Mouse (Mus musculus) macrophage (primary cell): Measurements from ENCODE around the gene Toporsl. TPM values are rescaled to one million over a fixed set of nuclear protein-coding genes. Genes with fewer than 3 reads are reported as not detected.
A peak's percentile ranks its signal among the peaks of the same experiment; 100 is the strongest.

Experiments
- H3K27ac ChIP-seq: fragments of 350-480 bp; formaldehyde crosslinking; 2 replicates; pipeline ENCODE4 v1.9.0; 2021
- H3K36me3 ChIP-seq: fragments of 350-480 bp; formaldehyde crosslinking; 2 replicates; pipeline ENCODE4 v1.9.0; 2021; ENCODE audit errors: inconsistent target
- H3K4me3 ChIP-seq: fragments of 350-480 bp; formaldehyde crosslinking; 2 replicates; pipeline ENCODE4 v1.9.0; 2021; ENCODE audit errors: inconsistent target
- H3K79me2 ChIP-seq: fragments of 350-480 bp; formaldehyde crosslinking; 2 replicates; pipeline ENCODE4 v1.9.0; 2021; ENCODE audit errors: inconsistent target
- WGBS: methylation state at CpG from one replicate; pipeline ENCODE4 v1.1.7; 2026; ENCODE audit warnings: inconsistent platforms; ENCODE audit not compliant: missing documents; 5-methylcytosine and 5-hydroxymethylcytosine counted together
- polyA plus RNA-seq: library from polyadenylated mRNA; stranded (reverse); fragments of 250-400 nt; gene quantifications from 3 replicates; pipeline ENCODE4 v1.2.4, GENCODE M21; 2018; ENCODE audit warnings: inconsistent platforms
- total RNA-seq, 78 experiments: library from RNA; depleted of rRNA; stranded (reverse); fragments of 250-400 nt; gene quantifications; 1 replicate in 9 of 78; 2 replicates in 24 of 78; 3 replicates in 43 of 78; 4 replicates in 2 of 78; pipeline ENCODE4 v1.2.4; 2018; ENCODE audit warnings: inconsistent platforms in 56 of 78

Toporsl gene
- total RNA-seq (2018; cell fraction: chromatin; rRNA removed): not detected
- not detected for total RNA-seq (2018; cell fraction: cytosol; rRNA removed)
- total RNA-seq (2018; cell fraction: nucleus; rRNA removed): not detected
- not detected in 3 replicates for polyA plus RNA-seq

GRCm38 (mm10) chr4:52595927-52596326, at the start of gene Toporsl:
Gene Toporsl (plus strand): TSS chr4:52596274.
- no peak within 1 kb of the TSS for H3K4me3 ChIP-seq
- no peak within 1 kb of the TSS for H3K27ac ChIP-seq
- no peaks in the 10 kb centered on the region for H3K36me3 ChIP-seq
- 75% methylated on average over 2 of the region's 2 CpGs for WGBS
- no peaks in the 10 kb centered on the region for H3K79me2 ChIP-seq

GRCm38 (mm10) chr4:52557672-52558071, 38.4 kb upstream of the Toporsl start:
- Histone ChIP-seq H3K27ac (no peak overlapping the region), H3K4me3 (no peak overlapping the region), H3K79me2 (no peaks in the 10 kb centered on the region), H3K36me3 (no peaks in the 10 kb centered on the region)
- 90% methylated on average over 1 of the region's 1 CpGs for WGBS

GRCm38 (mm10) chr4:52558080-52558479, 38.0 kb upstream of the Toporsl start:
- Histone ChIP-seq H3K79me2 (no peaks in the 10 kb centered on the region), H3K27ac (no peak overlapping the region), H3K4me3 (no peak overlapping the region), H3K36me3 (no peaks in the 10 kb centered on the region)
- WGBS: 41% methylated on average over 1 of the region's 1 CpGs

GRCm38 (mm10) chr4:52563859-52564258, 32.2 kb upstream of the Toporsl start:
- no peak overlapping the region for H3K4me3 ChIP-seq
- no peaks in the 10 kb centered on the region for H3K79me2 ChIP-seq
- no peaks in the 10 kb centered on the region for H3K36me3 ChIP-seq
- WGBS: 91% methylated on average over 1 of the region's 1 CpGs
- H3K27ac ChIP-seq: no peak overlapping the region

- Histone ChIP-seq H3K4me3 (no peak overlapping the region), H3K79me2 (no peaks in the 10 kb centered on the region), H3K36me3 (no peaks in the 10 kb centered on the region), H3K27ac (no peak overlapping the region)
- WGBS: 82% methylated on average over 6 of the region's 6 CpGs
Observed at GRCm38 (mm10) chr4:52586194-52586734, 9.8 kb upstream of the Toporsl start.

- no peak overlapping the region for H3K27ac ChIP-seq
- H3K79me2 ChIP-seq: no peaks in the 10 kb centered on the region
- 94% methylated on average over 4 of the region's 4 CpGs for WGBS
- no peak overlapping the region for H3K4me3 ChIP-seq
- H3K36me3 ChIP-seq: no peaks in the 10 kb centered on the region
Observed at GRCm38 (mm10) chr4:52593821-52594356, 2.2 kb upstream of the Toporsl start.

- H3K79me2 ChIP-seq: no peaks in the 10 kb centered on the region
- no peak overlapping the region for H3K4me3 ChIP-seq
- no peaks in the 10 kb centered on the region for H3K36me3 ChIP-seq
- H3K27ac ChIP-seq: no peak overlapping the region
- 91% methylated on average over 13 of the region's 13 CpGs for WGBS
Observed at GRCm38 (mm10) chr4:52594632-52595031, 1.4 kb upstream of the Toporsl start.

GRCm38 (mm10) chr4:52598180-52598881, 2.3 kb downstream of the Toporsl start:
- Histone ChIP-seq H3K79me2 (no peaks in the 10 kb centered on the region), H3K27ac (no peak overlapping the region), H3K36me3 (no peaks in the 10 kb centered on the region), H3K4me3 (no peak overlapping the region)
- WGBS: 76% methylated on average over 7 of the region's 7 CpGs

GRCm38 (mm10) chr4:52606923-52607322, 10.8 kb downstream of the Toporsl start:
- WGBS: 86% methylated on average over 3 of the region's 3 CpGs
- Histone ChIP-seq H3K36me3 (no peaks in the 10 kb centered on the region), H3K79me2 (no peaks in the 10 kb centered on the region), H3K27ac (no peak overlapping the region), H3K4me3 (no peak overlapping the region)

GRCm38 (mm10) chr4:52634986-52635385, 38.9 kb downstream of the Toporsl start:
- no peaks in the 10 kb centered on the region for H3K79me2 ChIP-seq
- 82% methylated on average over 6 of the region's 6 CpGs for WGBS

GRCm38 (mm10) chr4:52647791-52648190, 51.7 kb downstream of the Toporsl start:
- H3K27ac ChIP-seq: no peak overlapping the region
- H3K36me3 ChIP-seq: no peaks in the 10 kb centered on the region
- no peaks in the 10 kb centered on the region for H3K79me2 ChIP-seq
- WGBS: 78% methylated on average over 4 of the region's 4 CpGs
- H3K4me3 ChIP-seq: no peak overlapping the region

More at GRCm38 (mm10) chr4:52634986-52635385, 38.9 kb downstream of the Toporsl start:
- Histone ChIP-seq H3K4me3 (no peak overlapping the region), H3K36me3 (no peaks in the 10 kb centered on the region), H3K27ac (no peak overlapping the region)

- Histone ChIP-seq H3K27ac (no peak overlapping the region), H3K4me3 (no peak overlapping the region), H3K79me2 (no peaks in the 10 kb centered on the region), H3K36me3 (no peaks in the 10 kb centered on the region)
Observed at GRCm38 (mm10) chr4:52659701-52660100, 63.6 kb downstream of the Toporsl start.

- 0 out of 2 replicates have a peak overlapping the region, but pooled peaks have one; percentile 1 for H3K27ac ChIP-seq
- no peaks in the 10 kb centered on the region for H3K79me2 ChIP-seq
- no peak overlapping the region for H3K4me3 ChIP-seq
- H3K36me3 ChIP-seq: no peaks in the 10 kb centered on the region
- WGBS: 28% methylated on average over 3 of the region's 3 CpGs
Observed at GRCm38 (mm10) chr4:52660701-52661117, 64.6 kb downstream of the Toporsl start.

GRCm38 (mm10) chr4:52661311-52661710, 65.2 kb downstream of the Toporsl start:
- WGBS: 92% methylated on average over 5 of the region's 5 CpGs
- no peak overlapping the region for H3K4me3 ChIP-seq
- no peaks in the 10 kb centered on the region for H3K36me3 ChIP-seq
- no peak overlapping the region for H3K27ac ChIP-seq
- H3K79me2 ChIP-seq: no peaks in the 10 kb centered on the region
